Mouse (Mus musculus) spleen, postnatal 10 days (tissue): ENCODE results near the gene Tagap1.
"Not testable (repeated sequence)": the region's sequence is repeated elsewhere in the genome, so short reads cannot be mapped to it uniquely, and the experiment has no call there.

Experiments
- DNase-seq, 2 experiments: peaks; one replicate each; pipeline ENCODE4 v3.0.0; 2021 to 2022; ENCODE audit warnings: low spot score in 2 of 2

Tagap1 gene

GRCm38 (mm10) chr17:6962339-6962738, 1.4 kb upstream of the Tagap1 start:
- not testable (repeated sequence) for DNase-seq

DNA sequence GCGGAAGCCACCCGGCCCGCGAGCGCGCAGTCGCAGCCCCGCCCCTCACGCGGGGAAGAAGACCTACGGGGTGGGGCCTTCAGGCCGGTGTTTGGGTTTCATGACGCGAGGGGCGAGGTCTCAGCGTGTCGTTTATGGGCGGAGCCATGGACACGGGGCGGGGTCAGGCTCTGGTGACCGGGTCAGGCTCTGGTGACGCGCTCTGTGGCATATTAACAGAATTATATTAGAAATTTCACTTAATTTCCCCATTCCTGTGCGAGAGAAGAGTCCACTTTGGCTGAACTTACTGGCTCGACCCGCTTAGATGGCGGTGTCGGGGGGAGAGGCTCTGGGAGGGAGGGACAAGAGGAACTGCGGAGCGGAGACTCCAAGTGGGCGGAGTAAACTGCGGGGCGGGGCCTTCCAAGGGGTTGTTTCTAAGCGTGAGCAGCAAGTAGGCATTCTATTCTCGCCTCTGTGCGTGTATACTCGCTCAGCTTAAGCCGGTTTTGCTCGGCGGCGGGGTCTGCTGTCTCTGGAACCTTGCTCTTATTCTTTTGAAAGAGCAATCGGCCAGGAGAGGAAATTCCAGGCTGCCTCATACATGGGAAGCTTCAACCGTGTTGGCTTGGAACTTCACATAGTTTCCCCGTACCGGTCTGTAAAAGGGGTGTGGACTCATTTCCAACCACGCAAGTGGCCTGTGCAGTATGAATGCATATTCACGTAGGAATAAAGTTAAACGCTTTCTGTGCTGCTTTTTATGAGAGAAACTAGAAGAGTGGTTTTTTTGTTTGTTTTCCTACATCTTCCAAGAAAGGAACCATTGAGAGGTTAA, 435 bp upstream of the Tagap1 start:
- DNase-seq: peak in 1 of 2 experiments; percentile 55

- not testable (repeated sequence) for DNase-seq
Observed at GRCm38 (mm10) chr17:6960349-6960748, 607 bp downstream of the Tagap1 start.

DNA sequence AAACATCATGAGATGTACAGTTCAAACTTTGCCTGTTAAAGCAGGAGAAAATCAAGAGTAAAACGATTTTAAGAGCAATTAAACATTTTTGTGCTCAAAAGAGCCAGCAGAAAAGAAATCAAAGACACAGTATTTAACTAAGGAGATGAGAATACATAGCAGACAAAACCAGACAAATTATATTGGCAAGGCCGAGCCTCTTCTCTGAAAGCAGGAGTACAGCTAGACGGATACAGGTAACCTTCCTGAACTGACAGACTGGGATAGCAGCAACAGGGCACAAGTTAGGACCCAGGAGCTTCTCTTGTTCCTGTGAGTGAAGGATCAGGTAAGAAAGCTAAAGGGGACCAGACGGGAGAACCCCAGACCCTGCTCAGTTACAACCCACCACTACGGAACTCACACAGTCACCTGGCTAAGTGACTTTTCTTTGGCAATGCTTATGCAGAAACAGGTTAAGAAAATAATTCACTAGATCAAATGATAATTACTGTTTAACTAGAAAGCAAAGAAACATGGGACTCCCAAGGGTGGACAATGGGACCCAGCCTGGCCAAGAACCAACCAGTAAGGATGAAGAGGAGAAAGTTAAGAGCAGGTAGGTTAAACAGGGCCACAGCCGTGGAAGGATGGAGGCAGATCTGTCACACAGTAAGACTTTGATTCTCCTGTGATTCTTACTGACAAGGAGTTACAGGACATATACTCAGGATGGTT, 1.3 kb downstream of the Tagap1 start:
- not testable (repeated sequence) for DNase-seq

GRCm38 (mm10) chr17:6958881-6959280, 2.1 kb downstream of the Tagap1 start:
- not testable (repeated sequence) for DNase-seq

GRCm38 (mm10) chr17:6948769-6949228, 12.2 kb downstream of the Tagap1 start:
- DNase-seq: not testable (repeated sequence)

DNA sequence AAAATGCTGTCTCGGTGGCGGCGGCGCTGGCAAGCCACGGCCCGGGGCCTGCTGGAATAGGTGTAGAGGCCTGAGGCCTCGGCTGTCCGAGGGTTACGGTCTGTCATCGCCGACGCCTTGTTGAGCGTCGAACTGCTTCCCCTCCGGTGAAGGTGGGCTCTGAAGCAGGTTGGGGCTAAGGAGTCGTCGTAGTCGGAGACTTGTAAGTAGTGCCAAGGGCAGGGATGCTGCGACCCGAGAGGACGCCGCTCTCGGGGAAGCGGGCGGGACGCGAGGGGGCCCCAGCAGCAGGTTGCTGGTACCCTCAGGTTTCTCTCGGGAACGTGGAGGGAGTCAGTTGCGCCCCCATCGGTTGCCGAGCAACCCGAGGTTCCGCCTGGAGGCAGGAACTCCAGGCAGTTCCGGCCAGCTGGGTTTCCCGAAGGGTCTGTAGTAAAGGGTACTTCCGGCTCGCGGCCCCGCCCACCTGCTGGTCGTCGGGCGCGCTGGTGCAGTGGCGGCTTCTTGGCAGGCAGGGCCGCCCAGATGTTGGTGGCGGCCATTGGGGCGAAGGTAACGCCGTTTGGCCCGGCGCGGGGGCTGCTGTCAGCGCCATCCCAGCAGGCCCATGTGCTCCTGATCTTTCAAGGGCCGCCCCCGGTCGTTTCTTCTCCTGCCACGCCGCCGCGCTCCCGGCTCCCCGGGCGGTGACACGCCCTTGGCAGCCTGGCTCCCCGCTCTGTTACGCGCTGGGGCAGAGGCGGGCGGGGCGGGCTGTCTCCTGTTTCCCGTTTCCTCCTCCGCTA, 12.8 kb downstream of the Tagap1 start, which contains the start of gene Rsph3b:
TSS of gene Rsph3b (minus strand) at position 699 of the 785 bp plus-strand sequence.
- DNase-seq: peak; percentile 74 to 78

GRCm38 (mm10) chr17:6947637-6947983, 13.3 kb downstream of the Tagap1 start:
- not testable (repeated sequence) for DNase-seq

DNA sequence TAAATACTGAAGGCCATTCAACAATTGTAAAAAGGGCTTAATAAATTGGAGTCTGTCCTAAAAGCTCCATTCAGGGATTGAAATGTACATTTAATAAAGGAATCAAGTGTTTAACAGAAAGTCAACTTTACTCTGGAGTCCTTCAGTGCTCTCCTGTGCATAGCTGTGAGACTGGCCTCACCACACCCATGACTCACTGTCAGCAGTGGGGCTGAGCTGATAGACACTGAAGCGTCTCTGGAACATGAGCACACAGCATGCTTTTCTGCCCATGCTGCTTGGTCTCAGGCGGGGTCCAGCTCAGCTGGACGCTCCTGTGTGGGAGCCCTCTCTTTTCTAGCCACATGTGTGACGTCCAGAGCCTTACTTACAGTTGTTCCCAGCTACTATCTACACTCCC, 18.4 kb downstream of the Tagap1 start:
- DNase-seq: not testable (repeated sequence)

DNA sequence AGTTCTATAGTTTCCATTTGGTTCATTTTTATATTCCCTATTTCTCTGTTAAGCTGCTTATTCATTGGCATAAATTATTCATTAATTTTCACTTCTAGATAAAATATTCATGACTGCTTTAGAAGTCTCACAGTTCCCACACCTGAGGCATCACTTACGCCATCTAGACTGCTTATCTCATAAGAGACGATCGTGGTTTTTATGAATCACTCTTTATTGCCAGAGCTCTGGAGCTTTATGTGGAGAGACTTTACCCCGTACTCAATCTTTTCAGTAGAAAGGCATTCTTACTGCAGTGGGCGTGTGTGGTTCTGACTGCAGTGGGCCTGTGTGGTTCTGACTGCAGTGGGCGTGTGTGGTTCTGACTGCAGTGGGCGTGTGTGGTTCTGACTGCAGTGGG, 29.3 kb downstream of the Tagap1 start:
- DNase-seq: not testable (repeated sequence)

GRCm38 (mm10) chr17:6920351-6920894, 40.5 kb downstream of the Tagap1 start:
- not testable (repeated sequence) for DNase-seq

DNA sequence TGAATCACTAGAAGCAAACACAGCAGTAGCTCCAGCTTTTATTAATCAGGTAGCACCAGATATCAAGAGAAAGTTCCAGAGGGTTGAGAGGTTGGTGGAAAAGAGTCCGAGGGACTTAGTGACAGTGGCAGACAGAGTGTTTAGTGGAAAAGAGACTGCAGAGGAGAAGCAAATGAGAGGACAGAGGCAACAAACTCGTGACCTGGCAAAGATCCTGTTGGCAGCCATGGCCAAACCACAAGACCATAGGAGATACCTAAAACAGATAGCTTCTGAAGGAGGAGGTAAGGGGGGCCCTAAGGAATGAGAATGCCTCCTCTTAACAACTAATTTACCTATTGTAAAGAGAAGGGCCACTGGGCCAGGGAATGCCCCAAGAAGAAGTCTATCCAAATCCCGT, 41.6 kb downstream of the Tagap1 start:
- not testable (repeated sequence) for DNase-seq

DNA sequence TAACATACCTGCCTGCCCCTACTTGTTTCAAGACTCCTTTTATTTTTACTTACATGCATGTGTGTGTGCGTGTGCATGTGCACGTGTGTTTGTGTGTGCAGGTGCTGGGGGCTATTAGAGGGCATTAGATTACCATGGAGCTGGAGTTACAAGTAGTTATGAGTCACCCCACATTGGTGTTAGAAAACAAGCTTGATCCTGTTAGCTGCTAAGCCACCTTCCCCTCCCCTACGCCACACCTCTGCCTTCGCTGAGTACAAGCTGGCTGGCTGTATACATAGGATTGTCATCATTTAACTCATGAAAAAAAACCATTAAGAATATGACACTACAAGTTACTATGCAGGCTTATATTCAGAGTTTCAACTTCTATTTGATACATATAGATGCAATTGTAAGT, 45.7 kb downstream of the Tagap1 start:
- not testable (repeated sequence) for DNase-seq

- DNase-seq: not testable (repeated sequence)
Observed at GRCm38 (mm10) chr17:6914066-6914465, 46.9 kb downstream of the Tagap1 start.
